Mouse (Mus musculus): ENCODE results near the gene Rasa4. TPM values are rescaled to one million over a fixed set of nuclear protein-coding genes. Genes with fewer than 3 reads are reported as not detected.
"Not testable (repeated sequence)": the region's sequence is repeated elsewhere in the genome, so short reads cannot be mapped to it uniquely, and the experiment has no call there.

Gene Rasa4
- polyA plus RNA-seq, 1 experiment = 32.7 TPM

DNA sequence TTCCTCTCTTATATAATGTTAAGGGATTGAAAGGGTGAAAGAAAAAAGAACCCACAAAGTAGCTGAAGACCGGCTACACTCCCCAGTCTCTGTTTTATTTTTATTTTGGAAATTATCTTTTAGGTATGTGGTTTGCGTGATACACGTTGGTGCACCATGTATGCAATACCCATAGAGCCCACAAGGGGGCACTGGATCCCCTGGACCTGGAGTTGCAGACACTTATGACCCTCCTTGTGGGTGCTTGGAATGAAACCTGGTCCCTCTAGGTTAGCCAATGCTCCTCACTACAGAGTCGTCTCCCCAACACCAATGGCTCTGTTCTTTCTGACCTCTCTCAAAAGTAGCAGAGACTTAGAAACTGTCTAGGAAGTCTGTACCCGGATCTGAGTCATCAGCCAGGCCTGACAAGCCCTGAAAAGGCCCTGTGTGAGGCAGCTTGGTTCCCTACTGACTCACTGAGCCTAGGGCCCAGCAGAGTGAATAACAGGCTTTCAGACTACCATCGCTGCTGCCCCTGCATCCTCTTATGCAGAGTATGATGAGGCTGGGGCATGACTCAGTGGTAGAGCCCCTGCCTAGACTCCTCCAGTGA is 59.5 kb downstream of the Rasa4 start:
- no peak for DNase-seq
- Histone ChIP-seq H3K4me3 (replicated peaks; ENCODE audit: insufficient read depth, low read depth, low read length) (no peak overlapping the region), H3K27ac (ENCODE audit: insufficient read depth, low read length) (no peak overlapping the region), H3K4me1 (ENCODE audit: control insufficient read depth, insufficient read depth, low read length) (peaks cover 8% of the 10 kb centered on the region), H3K27me3 (ENCODE audit: control insufficient read depth, insufficient read depth, low read length) (no peaks in the 10 kb centered on the region)
- WGBS = 88% methylated on average over 6 of the region's 6 CpGs
- TF ChIP-seq CTCF (IDR thresholded peaks at IDR 0.05; ENCODE audit: borderline replicate concordance, insufficient read depth, low read depth, low read length) = peak; percentile 34
- no peak for TF ChIP-seq POLR2A (IDR thresholded peaks at IDR 0.05; ENCODE audit: borderline replicate concordance, insufficient read depth, low read length)

DNA sequence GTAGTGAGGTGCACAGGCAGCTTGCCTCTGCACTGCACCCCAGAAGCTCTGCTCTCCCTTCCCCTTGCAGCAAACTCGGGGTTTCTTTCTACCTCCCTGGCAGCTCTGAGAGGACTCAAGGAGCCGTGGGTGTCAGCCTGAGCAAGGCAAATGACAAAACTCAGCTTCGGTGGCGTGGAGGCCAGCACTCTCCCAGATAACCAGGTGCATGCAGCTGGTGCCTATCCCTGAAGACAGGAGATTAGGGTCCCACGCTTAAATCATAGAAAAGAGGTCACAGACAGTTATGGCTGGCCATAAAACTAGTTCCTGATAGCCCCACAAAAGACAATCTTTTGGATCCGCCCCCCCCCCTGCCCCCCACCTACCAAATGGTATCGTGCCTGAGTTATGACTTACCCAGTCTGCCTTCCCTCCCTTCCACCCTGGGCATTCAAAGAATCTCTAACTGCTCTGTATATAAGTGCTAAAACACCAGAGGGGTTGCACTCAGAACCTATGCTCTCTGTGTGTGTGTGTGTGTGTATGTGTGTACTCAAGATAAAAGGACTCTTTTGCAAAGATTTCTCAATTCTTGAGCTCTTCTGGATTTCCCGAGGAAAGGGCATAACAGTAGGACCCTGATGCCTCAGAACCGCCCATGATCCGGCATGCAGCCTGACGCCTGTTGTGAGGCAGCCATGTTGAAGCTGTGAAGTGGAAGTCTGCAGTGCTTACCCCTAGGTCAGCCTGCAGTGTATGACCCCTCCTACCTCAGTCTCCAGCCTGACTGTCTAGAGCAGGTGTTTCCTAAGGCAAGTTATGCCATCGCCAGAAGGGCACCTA is 61.1 kb downstream of the Rasa4 start:
- no peak for TF ChIP-seq CTCF (IDR thresholded peaks at IDR 0.05; ENCODE audit: borderline replicate concordance, insufficient read depth, low read depth, low read length)
- 68% methylated on average over 12 of the region's 12 CpGs for WGBS
- Histone ChIP-seq H3K27me3 (ENCODE audit: control insufficient read depth, insufficient read depth, low read length) (no peaks in the 10 kb centered on the region), H3K27ac (ENCODE audit: insufficient read depth, low read length) (no peak overlapping the region), H3K4me3 (replicated peaks; ENCODE audit: insufficient read depth, low read depth, low read length) (no peak overlapping the region), H3K4me1 (ENCODE audit: control insufficient read depth, insufficient read depth, low read length) (peaks cover 7% of the 10 kb centered on the region)
- no peak for DNase-seq

DNA sequence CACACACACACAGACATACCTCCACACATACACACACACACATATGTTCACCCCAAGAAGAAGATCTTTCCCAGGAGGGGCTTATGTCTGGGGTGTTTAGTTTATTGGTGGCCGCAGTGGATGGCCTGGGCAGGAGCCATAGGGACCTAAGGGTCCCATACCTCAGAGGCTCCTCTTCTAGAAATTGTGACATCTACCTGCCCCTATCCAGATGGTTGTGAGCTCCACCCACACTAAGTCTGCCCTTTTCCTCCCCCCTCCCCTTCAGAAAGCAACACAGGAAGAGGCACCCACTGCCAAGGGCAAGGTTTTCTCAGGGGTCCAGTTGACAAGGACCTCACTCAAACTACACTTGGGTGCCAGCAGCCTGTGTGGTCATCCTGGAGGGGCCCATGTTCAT is 63.2 kb downstream of the Rasa4 start:
- H3K27ac ChIP-seq (ENCODE audit: insufficient read depth, low read length) = no peak overlapping the region
- WGBS = 84% methylated on average over 1 of the region's 1 CpGs

DNA sequence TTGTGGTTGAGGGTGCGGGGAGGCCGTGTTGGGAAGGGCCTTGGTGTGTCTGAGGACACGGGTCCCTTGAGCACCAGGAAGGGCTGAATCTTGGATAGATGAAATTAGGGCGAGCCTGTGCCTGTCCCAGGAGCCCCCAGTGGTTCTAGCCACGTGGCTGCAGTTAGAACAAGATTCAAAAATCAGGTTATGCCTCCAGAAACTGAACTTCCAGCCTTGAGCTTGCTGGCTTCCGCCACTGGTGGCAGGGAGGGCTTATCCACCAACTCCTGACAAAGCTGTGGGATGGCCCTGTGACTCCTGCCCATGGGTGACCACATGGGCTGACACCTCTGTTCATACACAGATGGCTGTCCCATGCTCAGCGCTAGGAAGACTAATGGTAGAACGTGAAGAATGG is 64.0 kb downstream of the Rasa4 start:
- Histone ChIP-seq H3K27me3 (ENCODE audit: control insufficient read depth, insufficient read depth, low read length) (no peaks in the 10 kb centered on the region), H3K4me1 (ENCODE audit: control insufficient read depth, insufficient read depth, low read length) (no peaks in the 10 kb centered on the region), H3K4me3 (replicated peaks; ENCODE audit: insufficient read depth, low read depth, low read length) (no peak overlapping the region), H3K27ac (ENCODE audit: insufficient read depth, low read length) (no peak overlapping the region)
- no peak for DNase-seq
- TF ChIP-seq CTCF (IDR thresholded peaks at IDR 0.05; ENCODE audit: borderline replicate concordance, insufficient read depth, low read depth, low read length) = no peak
- TF ChIP-seq POLR2A (IDR thresholded peaks at IDR 0.05; ENCODE audit: borderline replicate concordance, insufficient read depth, low read length) = no peak
- WGBS = 67% methylated on average over 8 of the region's 8 CpGs

More for the DNA sequence above, 63.2 kb downstream of the Rasa4 start:
- Histone ChIP-seq H3K27me3 (ENCODE audit: control insufficient read depth, insufficient read depth, low read length) (no peaks in the 10 kb centered on the region), H3K4me1 (ENCODE audit: control insufficient read depth, insufficient read depth, low read length) (no peaks in the 10 kb centered on the region), H3K4me3 (replicated peaks; ENCODE audit: insufficient read depth, low read depth, low read length) (no peak overlapping the region)
- no peak for DNase-seq
- TF ChIP-seq CTCF (IDR thresholded peaks at IDR 0.05; ENCODE audit: borderline replicate concordance, insufficient read depth, low read depth, low read length) = no peak
- TF ChIP-seq POLR2A (IDR thresholded peaks at IDR 0.05; ENCODE audit: borderline replicate concordance, insufficient read depth, low read length) = no peak

DNA sequence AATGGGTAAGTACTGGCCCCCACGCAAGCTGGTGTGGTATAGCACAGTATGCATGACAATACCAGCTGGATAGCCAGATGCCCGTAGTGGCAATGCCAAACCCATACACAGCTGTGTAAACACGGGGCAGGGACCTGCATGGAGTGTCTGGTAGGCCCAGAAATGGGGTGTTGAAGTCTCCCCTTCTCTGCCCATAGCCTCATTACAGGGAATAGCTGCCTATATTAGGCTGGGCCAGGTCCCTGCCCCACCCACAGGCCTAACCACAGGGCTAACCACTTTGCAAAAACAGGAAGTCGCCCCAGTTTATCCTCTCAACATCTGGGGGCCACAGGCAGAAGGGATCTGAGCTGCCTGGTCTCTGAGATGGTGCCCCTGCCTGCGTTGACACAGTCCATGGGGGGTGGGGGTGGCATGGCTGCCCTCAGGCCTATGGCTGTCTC is 65.4 kb downstream of the Rasa4 start:
- 66% methylated on average over 5 of the region's 5 CpGs for WGBS
- H3K27me3 ChIP-seq (ENCODE audit: control insufficient read depth, insufficient read depth, low read length); H3K4me1 ChIP-seq (ENCODE audit: control insufficient read depth, insufficient read depth, low read length); DNase-seq; H3K27ac ChIP-seq (ENCODE audit: insufficient read depth, low read length); H3K4me3 ChIP-seq (replicated peaks; ENCODE audit: insufficient read depth, low read depth, low read length): not testable (repeated sequence)

DNA sequence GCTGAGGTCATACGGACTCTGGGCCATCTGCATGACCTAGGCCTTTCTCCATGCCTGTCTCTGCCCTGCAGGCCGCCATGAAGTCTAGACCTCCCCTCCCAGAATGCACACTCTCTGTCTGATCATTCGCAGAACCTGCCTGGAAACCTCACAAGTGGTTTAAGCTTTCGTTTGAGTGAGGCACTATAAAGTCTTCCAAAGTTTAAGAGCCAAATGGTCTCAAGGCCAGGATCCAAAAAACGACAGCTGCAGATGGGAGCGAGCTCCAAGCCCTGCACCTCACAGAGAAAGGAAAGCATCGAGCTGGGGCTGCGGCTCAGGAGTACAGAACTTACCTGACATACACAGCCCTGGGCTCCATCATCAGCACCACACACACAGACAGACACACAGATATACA is 68.6 kb downstream of the Rasa4 start:
- TF ChIP-seq CTCF (IDR thresholded peaks at IDR 0.05; ENCODE audit: borderline replicate concordance, insufficient read depth, low read depth, low read length) (no peak), POLR2A (IDR thresholded peaks at IDR 0.05; ENCODE audit: borderline replicate concordance, insufficient read depth, low read length) (no peak)
- 23% methylated on average over 8 of the region's 8 CpGs for WGBS
- DNase-seq = no peak
- H3K4me3 ChIP-seq (replicated peaks; ENCODE audit: insufficient read depth, low read depth, low read length) = no peak overlapping the region
- no peaks in the 10 kb centered on the region for H3K27me3 ChIP-seq (ENCODE audit: control insufficient read depth, insufficient read depth, low read length)
- no peak overlapping the region for H3K27ac ChIP-seq (ENCODE audit: insufficient read depth, low read length)
- no peaks in the 10 kb centered on the region for H3K4me1 ChIP-seq (ENCODE audit: control insufficient read depth, insufficient read depth, low read length)

GRCm38 (mm10) chr5:136155399-136155798 is 71.7 kb downstream of the Rasa4 start:
- Histone ChIP-seq H3K4me3 (replicated peaks; ENCODE audit: insufficient read depth, low read depth, low read length) (no peak overlapping the region), H3K27ac (ENCODE audit: insufficient read depth, low read length) (no peak overlapping the region), H3K4me1 (ENCODE audit: control insufficient read depth, insufficient read depth, low read length) (no peaks in the 10 kb centered on the region), H3K27me3 (ENCODE audit: control insufficient read depth, insufficient read depth, low read length) (no peaks in the 10 kb centered on the region)
- 66% methylated on average over 5 of the region's 5 CpGs for WGBS
- TF ChIP-seq CTCF (IDR thresholded peaks at IDR 0.05; ENCODE audit: borderline replicate concordance, insufficient read depth, low read depth, low read length) (no peak), POLR2A (IDR thresholded peaks at IDR 0.05; ENCODE audit: borderline replicate concordance, insufficient read depth, low read length) (no peak)
- no peak for DNase-seq

DNA sequence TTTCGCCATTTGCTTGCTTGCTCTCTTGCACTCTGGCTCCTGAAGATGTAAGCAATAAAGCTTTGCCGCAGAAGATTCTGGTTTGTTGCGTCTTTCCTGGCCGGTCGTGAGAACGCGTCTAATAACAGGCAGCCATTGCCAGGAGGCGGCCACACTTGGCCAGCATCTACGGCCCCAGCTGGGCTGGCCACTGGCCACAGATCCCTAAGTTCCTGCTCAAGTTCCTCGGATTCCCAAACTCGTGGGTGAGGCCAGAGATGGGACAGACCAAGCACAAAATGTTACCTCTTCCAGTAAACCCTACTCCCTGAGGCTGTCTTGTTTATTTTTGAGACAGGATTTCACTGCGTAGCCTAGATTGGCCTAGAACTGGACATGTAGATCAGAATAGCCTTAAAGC is 76.4 kb downstream of the Rasa4 start:
- not testable (repeated sequence) for H3K27ac ChIP-seq (ENCODE audit: insufficient read depth, low read length); H3K4me1 ChIP-seq (ENCODE audit: control insufficient read depth, insufficient read depth, low read length); DNase-seq; H3K4me3 ChIP-seq (replicated peaks; ENCODE audit: insufficient read depth, low read depth, low read length); H3K27me3 ChIP-seq (ENCODE audit: control insufficient read depth, insufficient read depth, low read length)
- WGBS = 29% methylated on average over 11 of the region's 12 CpGs

Other genes with a start within 250 kb of the Rasa4 start
- 42.9 and 49.2 TPM in 2 replicates for gene Hspb1, start 196.0 kb upstream of the Rasa4 start, polyA plus RNA-seq (2012; rRNA removed)
- gene Ywhag, start 149.3 kb upstream of the Rasa4 start, polyA plus RNA-seq (2012; rRNA removed) = 445 and 493 TPM in 2 replicates
- 3.3 and 4.1 TPM in 2 replicates for gene Ssc4d, start 109.4 kb upstream of the Rasa4 start, polyA plus RNA-seq (2012; rRNA removed)
- 0.23 and 0.33 TPM in 2 replicates for gene Zp3, start 103.8 kb upstream of the Rasa4 start, polyA plus RNA-seq (2012; rRNA removed)
- 9.2 and 10.1 TPM in 2 replicates for gene Dtx2, start 89.1 kb upstream of the Rasa4 start, polyA plus RNA-seq (2012; rRNA removed)
- not detected in 2 replicates for gene Upk3b, start 45.4 kb upstream of the Rasa4 start, polyA plus RNA-seq (2012; rRNA removed)
- gene Upk3bl, start 29.4 kb upstream of the Rasa4 start, polyA plus RNA-seq (2012; rRNA removed) = 1.0 and 1.1 TPM in 2 replicates
- gene Polr2j, start 32.7 kb downstream of the Rasa4 start, polyA plus RNA-seq (2012; rRNA removed) = 121 and 123 TPM in 2 replicates
- gene Lrwd1, start 52.2 kb downstream of the Rasa4 start, polyA plus RNA-seq (2012; rRNA removed) = 21.5 and 23.7 TPM in 2 replicates
- gene Alkbh4, start 52.2 kb downstream of the Rasa4 start, polyA plus RNA-seq (2012; rRNA removed) = 15.7 and 17.2 TPM in 2 replicates
- gene Orai2, start 86.8 kb downstream of the Rasa4 start, polyA plus RNA-seq (2012; rRNA removed) = 64.9 and 66.9 TPM in 2 replicates
- 36.2 and 38.0 TPM in 2 replicates for gene Prkrip1, start 115.0 kb downstream of the Rasa4 start, polyA plus RNA-seq (2012; rRNA removed)
- gene Sh2b2, start 162.6 kb downstream of the Rasa4 start, polyA plus RNA-seq (2012; rRNA removed) = 8.1 and 8.3 TPM in 2 replicates

Data from cerebellum, adult 2 months (tissue).